Mouse (Mus musculus): ENCODE results near the gene Kcnab2. TPM values are rescaled to one million over a fixed set of nuclear protein-coding genes. Genes with fewer than 3 reads are reported as not detected.

Gene Kcnab2
- polyA plus RNA-seq, 1 experiment = 85.3 TPM

DNA sequence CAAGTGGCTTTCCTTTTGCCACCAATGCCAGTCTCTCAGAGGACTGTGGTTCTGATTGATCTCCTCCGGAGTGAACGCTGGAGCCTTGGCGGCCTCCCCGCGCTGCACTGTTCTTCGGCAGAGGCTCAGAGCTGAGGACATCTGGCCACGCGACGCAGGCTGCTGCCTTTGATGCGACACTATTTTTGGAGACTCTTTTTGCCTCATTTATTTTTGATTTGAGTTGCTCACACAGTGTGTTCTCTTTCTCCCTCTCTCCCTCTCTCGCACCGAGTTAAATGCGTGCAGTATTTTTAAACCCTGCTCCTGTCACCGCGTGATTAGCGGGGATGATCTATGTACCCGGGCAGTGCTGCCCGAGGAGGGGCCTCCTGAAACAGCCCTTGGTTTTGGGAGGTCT lies 21.1 kb downstream of the Kcnab2 start:
- H3K27ac ChIP-seq (ENCODE audit: insufficient read depth, low read depth, low read length) = no peak overlapping the region
- TF ChIP-seq CTCF (IDR thresholded peaks at IDR 0.05; ENCODE audit: low read depth, low read length) (no peak), POLR2A (IDR thresholded peaks at IDR 0.05; ENCODE audit: borderline replicate concordance, low read depth, low read length) (no peak)
- H3K4me1 ChIP-seq (ENCODE audit: control insufficient read depth, insufficient read depth, low read length) = peaks cover 3% of the 10 kb centered on the region; the same call in 1 of the 2 replicates
- H3K4me3 ChIP-seq (ENCODE audit: insufficient read depth, low read length) = no peak overlapping the region

- Histone ChIP-seq H3K4me1 (ENCODE audit: control insufficient read depth, insufficient read depth, low read length) (peaks cover 3% of the 10 kb centered on the region; the same call in 1 of the 2 replicates), H3K4me3 (ENCODE audit: insufficient read depth, low read length) (no peak overlapping the region), H3K27ac (ENCODE audit: insufficient read depth, low read depth, low read length) (no peak overlapping the region)
- TF ChIP-seq CTCF (IDR thresholded peaks at IDR 0.05; ENCODE audit: low read depth, low read length) (no peak), POLR2A (IDR thresholded peaks at IDR 0.05; ENCODE audit: borderline replicate concordance, low read depth, low read length) (no peak)
These were observed 23.5 kb downstream of the Kcnab2 start for GRCm38 (mm10) chr4:152454153-152454552.

GRCm38 (mm10) chr4:152453079-152453478 lies 24.6 kb downstream of the Kcnab2 start:
- H3K27ac ChIP-seq (ENCODE audit: insufficient read depth, low read depth, low read length) = no peak overlapping the region
- no peak overlapping the region for H3K4me3 ChIP-seq (ENCODE audit: insufficient read depth, low read length)
- H3K4me1 ChIP-seq (ENCODE audit: control insufficient read depth, insufficient read depth, low read length) = peaks cover 3% of the 10 kb centered on the region; the same call in 1 of the 2 replicates
- TF ChIP-seq CTCF (IDR thresholded peaks at IDR 0.05; ENCODE audit: low read depth, low read length) (no peak), POLR2A (IDR thresholded peaks at IDR 0.05; ENCODE audit: borderline replicate concordance, low read depth, low read length) (no peak)

DNA sequence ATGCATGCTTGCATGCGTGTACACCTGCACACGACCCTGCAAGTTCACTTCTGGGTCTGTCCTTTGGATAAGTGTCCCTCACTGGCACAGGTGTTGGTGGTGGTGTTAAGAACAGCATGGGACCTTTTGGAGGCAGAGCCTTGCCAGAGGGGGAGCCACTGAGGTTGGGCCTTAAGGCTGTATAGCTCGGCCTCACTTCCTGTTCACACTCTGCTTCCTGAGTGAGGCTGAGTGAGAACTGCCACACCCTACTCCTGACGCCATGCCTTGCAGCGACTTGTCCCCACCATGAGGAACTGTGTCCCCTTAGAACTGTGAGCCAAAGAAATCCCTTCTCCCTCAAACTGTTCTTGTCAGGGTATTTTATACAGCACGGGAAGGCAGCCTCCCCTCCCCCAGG lies 26.3 kb downstream of the Kcnab2 start:
- Histone ChIP-seq H3K27ac (ENCODE audit: insufficient read depth, low read depth, low read length) (no peak overlapping the region), H3K4me1 (ENCODE audit: control insufficient read depth, insufficient read depth, low read length) (peaks cover 6% of the 10 kb centered on the region), H3K4me3 (ENCODE audit: insufficient read depth, low read length) (no peak overlapping the region)
- no peak for TF ChIP-seq CTCF (IDR thresholded peaks at IDR 0.05; ENCODE audit: low read depth, low read length)
- TF ChIP-seq POLR2A (IDR thresholded peaks at IDR 0.05; ENCODE audit: borderline replicate concordance, low read depth, low read length) = no peak

GRCm38 (mm10) chr4:152448666-152449018 lies 29.0 kb downstream of the Kcnab2 start:
- TF ChIP-seq CTCF (IDR thresholded peaks at IDR 0.05; ENCODE audit: low read depth, low read length) (no peak), POLR2A (IDR thresholded peaks at IDR 0.05; ENCODE audit: borderline replicate concordance, low read depth, low read length) (no peak)
- H3K4me1 ChIP-seq (ENCODE audit: control insufficient read depth, insufficient read depth, low read length) = peaks cover 20% of the 10 kb centered on the region
- peak overlapping the region; percentile 84 for H3K4me3 ChIP-seq (ENCODE audit: insufficient read depth, low read length)
- H3K27ac ChIP-seq (ENCODE audit: insufficient read depth, low read depth, low read length) = peak overlapping the region; percentile 90

- peak overlapping the region; percentile 84 for H3K4me3 ChIP-seq (ENCODE audit: insufficient read depth, low read length)
- H3K4me1 ChIP-seq (ENCODE audit: control insufficient read depth, insufficient read depth, low read length) = peaks cover 20% of the 10 kb centered on the region
- H3K27ac ChIP-seq (ENCODE audit: insufficient read depth, low read depth, low read length) = peak overlapping the region; percentile 90
- TF ChIP-seq POLR2A (IDR thresholded peaks at IDR 0.05; ENCODE audit: borderline replicate concordance, low read depth, low read length) (no peak), CTCF (IDR thresholded peaks at IDR 0.05; ENCODE audit: low read depth, low read length) (no peak)
These were observed 29.7 kb downstream of the Kcnab2 start for GRCm38 (mm10) chr4:152447731-152448665.

DNA sequence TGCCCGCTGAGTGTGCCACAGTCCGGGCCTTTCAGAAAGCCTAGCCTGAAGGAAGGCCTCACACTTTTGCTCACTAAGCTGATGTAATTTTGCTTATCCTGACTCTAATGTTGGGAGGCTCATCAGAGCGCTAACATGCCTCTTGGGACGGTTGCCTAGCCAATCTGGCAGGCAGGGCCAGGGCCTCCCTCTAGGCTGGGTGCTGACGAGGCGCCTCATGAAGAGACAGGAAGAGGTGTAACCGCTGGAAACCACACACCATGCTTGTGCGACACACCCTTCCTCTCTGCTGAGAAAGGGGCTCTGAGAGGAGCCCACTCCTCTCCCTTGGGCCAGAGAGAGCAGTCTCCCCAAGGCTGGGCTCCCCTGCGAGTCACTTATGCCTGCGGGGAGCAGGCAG lies 31.5 kb downstream of the Kcnab2 start:
- Histone ChIP-seq H3K4me3 (ENCODE audit: insufficient read depth, low read length) (peak overlapping the region; percentile 63), H3K27ac (ENCODE audit: insufficient read depth, low read depth, low read length) (peak overlapping the region; percentile 50)
- TF ChIP-seq POLR2A (IDR thresholded peaks at IDR 0.05; ENCODE audit: borderline replicate concordance, low read depth, low read length) (no peak), CTCF (IDR thresholded peaks at IDR 0.05; ENCODE audit: low read depth, low read length) (no peak)

GRCm38 (mm10) chr4:152441536-152441935 lies 36.1 kb downstream of the Kcnab2 start:
- no peak overlapping the region for H3K4me3 ChIP-seq (ENCODE audit: insufficient read depth, low read length)

More for the DNA sequence above, 31.5 kb downstream of the Kcnab2 start:
- H3K4me1 ChIP-seq (ENCODE audit: control insufficient read depth, insufficient read depth, low read length) = peaks cover 20% of the 10 kb centered on the region

GRCm38 (mm10) chr4:152440882-152441281 lies 36.8 kb downstream of the Kcnab2 start:
- Histone ChIP-seq H3K4me1 (ENCODE audit: control insufficient read depth, insufficient read depth, low read length) (peaks cover 13% of the 10 kb centered on the region), H3K27ac (ENCODE audit: insufficient read depth, low read depth, low read length) (no peak overlapping the region), H3K4me3 (ENCODE audit: insufficient read depth, low read length) (no peak overlapping the region)
- no peak for TF ChIP-seq POLR2A (IDR thresholded peaks at IDR 0.05; ENCODE audit: borderline replicate concordance, low read depth, low read length)
- TF ChIP-seq CTCF (IDR thresholded peaks at IDR 0.05; ENCODE audit: low read depth, low read length) = no peak

More at GRCm38 (mm10) chr4:152441536-152441935, 36.1 kb downstream of the Kcnab2 start:
- Histone ChIP-seq H3K4me1 (ENCODE audit: control insufficient read depth, insufficient read depth, low read length) (peaks cover 16% of the 10 kb centered on the region), H3K27ac (ENCODE audit: insufficient read depth, low read depth, low read length) (no peak overlapping the region)
- TF ChIP-seq POLR2A (IDR thresholded peaks at IDR 0.05; ENCODE audit: borderline replicate concordance, low read depth, low read length) (no peak), CTCF (IDR thresholded peaks at IDR 0.05; ENCODE audit: low read depth, low read length) (no peak)

DNA sequence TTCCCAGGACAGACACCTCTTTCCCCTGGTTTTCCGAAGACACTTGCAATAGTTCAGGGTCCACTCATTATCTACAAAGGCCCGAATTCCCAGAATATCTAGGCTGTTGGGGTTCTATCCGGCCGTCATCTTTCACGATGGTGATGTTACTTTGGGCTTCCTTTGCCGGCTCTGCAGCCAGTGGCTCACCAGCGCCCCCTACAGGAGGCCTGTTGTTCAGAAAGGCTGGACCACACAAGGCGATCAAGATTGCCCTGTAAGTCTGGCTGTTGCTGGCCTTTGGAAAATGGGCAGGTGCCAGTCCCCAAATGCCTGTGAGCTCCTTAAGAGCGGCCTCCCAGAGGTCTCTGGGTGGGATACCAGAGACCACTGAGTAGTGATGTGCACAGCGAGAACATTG lies 42.4 kb downstream of the Kcnab2 start:
- Histone ChIP-seq H3K4me1 (ENCODE audit: control insufficient read depth, insufficient read depth, low read length) (no peaks in the 10 kb centered on the region), H3K4me3 (ENCODE audit: insufficient read depth, low read length) (no peak overlapping the region), H3K27ac (ENCODE audit: insufficient read depth, low read depth, low read length) (no peak overlapping the region)
- TF ChIP-seq CTCF (IDR thresholded peaks at IDR 0.05; ENCODE audit: low read depth, low read length) (peak; percentile 90), POLR2A (IDR thresholded peaks at IDR 0.05; ENCODE audit: borderline replicate concordance, low read depth, low read length) (no peak)
